Mouse (Mus musculus) embryonic facial prominence, embryonic 15.5 days (tissue): Measurements from ENCODE around the gene Tpst1. TPM values are rescaled to one million over a fixed set of nuclear protein-coding genes. Genes with fewer than 3 reads are reported as not detected.

Experiments
- ATAC-seq: fragments of 200-750 bp; cut with Nextera tagmentation; 2 replicates; pipeline ENCODE4 v1.8.0; 2017; ENCODE audit warnings: low read depth, moderate TSS enrichment; ENCODE audit not compliant: insufficient number of reproducible peaks, low FRiP score, low TSS enrichment
- H3K27ac ChIP-seq: fragments of 300-500 bp; sonication (generic); replicated peaks from 2 replicates; pipeline ENCODE4 v1.5.1; 2015; ENCODE audit warnings: mild to moderate bottlenecking, inconsistent platforms
- H3K27me3 ChIP-seq: fragments of 300-500 bp; sonication (generic); 2 replicates; pipeline ENCODE4 v1.6.1; 2015; ENCODE audit warnings: inconsistent platforms
- H3K36me3 ChIP-seq: fragments of 300-500 bp; sonication (generic); 2 replicates; pipeline ENCODE4 v1.6.1; 2015; ENCODE audit warnings: mild to moderate bottlenecking, inconsistent platforms
- H3K4me1 ChIP-seq: fragments of 300-500 bp; sonication (generic); 2 replicates; pipeline ENCODE4 v1.6.1; 2015; ENCODE audit warnings: inconsistent platforms
- H3K4me2 ChIP-seq: fragments of 300-500 bp; sonication (generic); replicated peaks from 2 replicates; pipeline ENCODE4 v1.6.1; 2015; ENCODE audit warnings: mild to moderate bottlenecking, inconsistent platforms
- H3K4me3 ChIP-seq: fragments of 300-500 bp; sonication (generic); replicated peaks from 2 replicates; pipeline ENCODE4 v1.5.1; 2015; ENCODE audit warnings: mild to moderate bottlenecking, inconsistent platforms
- H3K9ac ChIP-seq: fragments of 300-500 bp; sonication (generic); 2 replicates; pipeline ENCODE4 v1.6.1; 2015; ENCODE audit warnings: inconsistent platforms
- H3K9me3 ChIP-seq: fragments of 300-500 bp; sonication (generic); replicated peaks from 2 replicates; pipeline ENCODE4 v1.6.1; 2016; ENCODE audit warnings: inconsistent platforms
- WGBS: fragments of 180-500 bp; shearing (Covaris S2); methylation state at CpG from one replicate; pipeline ENCODE4 v1.1.7; 2015; 5-methylcytosine and 5-hydroxymethylcytosine counted together
- polyA plus RNA-seq: library from polyadenylated mRNA; unstranded; fragments of >200 nt; fragmentation: Nextera tagmentation; extraction: Ambion mirVana; gene quantifications from 2 replicates; pipeline ENCODE4 v1.2.1, GENCODE M21; 2015

The Tpst1 gene
- polyA plus RNA-seq, 1 experiment from 2014 or later = 99.2 TPM

DNA sequence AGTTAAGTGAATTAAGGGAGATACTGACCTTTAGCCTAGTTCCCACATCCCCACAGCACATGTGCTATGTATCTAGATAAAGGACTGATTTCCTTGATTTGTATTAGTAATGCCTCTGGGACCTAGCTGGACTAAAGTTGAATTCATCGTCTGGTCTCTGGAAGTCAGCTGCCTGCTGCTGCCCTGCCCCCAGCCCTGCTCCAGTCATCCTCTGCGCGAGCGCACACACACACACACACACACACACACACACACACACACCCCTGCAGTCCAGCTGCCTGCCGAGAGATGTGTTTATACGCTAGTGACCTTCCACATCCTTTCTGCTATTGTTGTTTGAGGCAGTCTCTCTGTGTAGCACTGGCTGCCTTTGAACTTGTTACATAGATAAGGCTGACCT is 47.8 kb downstream of the Tpst1 start:
- Histone ChIP-seq H3K9me3 (no peaks in the 10 kb centered on the region), H3K36me3 (no peaks in the 10 kb centered on the region), H3K27ac (no peak overlapping the region; the same call in 1 of the 2 replicates), H3K27me3 (no peaks in the 10 kb centered on the region), H3K4me1 (peaks cover 52% of the 10 kb centered on the region), H3K4me2 (no peak overlapping the region), H3K9ac (no peak overlapping the region), H3K4me3 (no peak overlapping the region)
- WGBS = 45% methylated on average over 6 of the region's 6 CpGs
- 0 out of 2 replicates have a peak, but pooled peaks have one; percentile 25 for ATAC-seq

DNA sequence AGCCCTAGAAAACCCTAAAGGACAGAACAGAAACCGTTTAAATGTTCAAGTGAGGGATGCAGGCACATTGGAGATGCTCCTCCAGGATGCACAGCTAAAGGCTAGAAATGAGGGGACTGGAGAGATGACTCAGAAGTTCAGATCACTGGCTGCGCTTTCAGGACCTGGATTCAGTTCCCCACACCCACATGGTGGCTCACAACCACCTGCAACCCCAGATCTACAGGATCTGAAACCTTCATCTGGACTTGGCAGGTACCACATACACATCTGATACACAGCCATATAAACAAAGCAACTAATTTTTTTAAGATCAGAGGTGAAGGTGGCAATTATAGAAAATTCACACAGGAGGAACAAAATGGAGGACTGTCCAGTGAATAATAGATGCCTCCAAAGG is 49.2 kb downstream of the Tpst1 start:
- Histone ChIP-seq H3K9me3 (no peaks in the 10 kb centered on the region), H3K4me3 (no peak overlapping the region)
- ATAC-seq = no peak

GRCm38 (mm10) chr5:130124271-130124670 is 51.1 kb downstream of the Tpst1 start:
- Histone ChIP-seq H3K27ac (0 out of 2 replicates have a peak overlapping the region, but pooled peaks have one; percentile 34), H3K4me3 (no peak overlapping the region), H3K4me2 (no peak overlapping the region), H3K9me3 (no peaks in the 10 kb centered on the region), H3K36me3 (no peaks in the 10 kb centered on the region), H3K4me1 (peaks cover 29% of the 10 kb centered on the region), H3K27me3 (no peaks in the 10 kb centered on the region), H3K9ac (no peak overlapping the region)
- WGBS = 50% methylated on average over 5 of the region's 5 CpGs
- no peak for ATAC-seq

More for the DNA sequence above, 49.2 kb downstream of the Tpst1 start:
- Histone ChIP-seq H3K27ac (no peak overlapping the region), H3K9ac (no peak overlapping the region), H3K4me2 (no peak overlapping the region), H3K36me3 (no peaks in the 10 kb centered on the region), H3K27me3 (no peaks in the 10 kb centered on the region), H3K4me1 (peaks cover 39% of the 10 kb centered on the region)
- WGBS = 87% methylated on average over 2 of the region's 2 CpGs

DNA sequence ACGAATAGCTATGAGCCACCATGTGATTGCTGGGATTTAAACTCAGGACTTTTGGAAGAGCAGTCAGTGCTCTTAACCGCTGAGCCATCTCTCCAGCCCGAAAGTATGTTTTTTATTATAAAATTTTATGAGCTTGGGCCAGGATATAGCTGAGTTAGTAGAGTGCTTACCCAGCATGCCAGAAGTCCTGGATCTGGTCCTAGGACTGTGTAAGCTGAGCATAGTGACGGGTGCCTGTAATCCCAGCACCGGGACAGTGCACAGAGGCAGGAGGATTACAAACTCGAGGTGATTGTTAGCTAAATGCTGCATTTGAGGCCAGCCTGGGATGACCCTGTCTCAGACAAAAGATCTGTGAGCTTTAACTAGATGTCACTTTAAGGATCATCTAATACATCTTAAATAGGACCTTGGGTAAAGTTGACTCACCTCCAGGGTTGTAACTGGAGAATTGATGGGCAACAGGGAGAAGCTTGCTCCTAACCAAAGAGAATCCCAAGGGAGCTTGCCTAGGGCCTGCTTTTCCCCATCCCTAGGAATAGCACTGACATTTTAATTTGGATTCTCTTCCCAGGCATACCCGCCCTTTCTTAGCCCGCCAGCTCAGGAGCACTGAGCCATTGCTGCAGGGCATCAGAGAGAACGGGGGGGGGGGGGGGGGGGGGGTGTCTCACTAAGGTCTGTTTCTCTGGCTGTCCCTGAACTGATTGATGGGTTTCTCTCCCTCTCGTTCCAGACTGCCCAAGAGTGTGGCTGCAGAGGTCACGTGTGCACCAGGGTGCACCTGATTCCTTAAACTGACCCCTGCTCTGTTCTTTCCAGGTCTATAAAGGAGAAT is 55.8 kb downstream of the Tpst1 start:
- H3K4me3 ChIP-seq = no peak overlapping the region
- H3K36me3 ChIP-seq = 0 out of 2 replicates have a peak, but pooled peaks cover 3% of the 10 kb centered on the region
- WGBS = 44% methylated on average over 11 of the region's 11 CpGs
- no peak overlapping the region for H3K9ac ChIP-seq
- no peaks in the 10 kb centered on the region for H3K9me3 ChIP-seq
- H3K4me1 ChIP-seq = peaks cover 11% of the 10 kb centered on the region
- peak overlapping the region; percentile 45 for H3K27ac ChIP-seq
- no peak overlapping the region for H3K4me2 ChIP-seq
- ATAC-seq = peak; percentile 64
- no peaks in the 10 kb centered on the region for H3K27me3 ChIP-seq

GRCm38 (mm10) chr5:130129524-130129793 is 56.3 kb downstream of the Tpst1 start:
- Histone ChIP-seq H3K4me3 (no peak overlapping the region), H3K27me3 (no peaks in the 10 kb centered on the region), H3K36me3 (0 out of 2 replicates have a peak, but pooled peaks cover 3% of the 10 kb centered on the region), H3K27ac (peak overlapping the region; percentile 45), H3K4me2 (no peak overlapping the region), H3K4me1 (peaks cover 11% of the 10 kb centered on the region), H3K9ac (no peak overlapping the region), H3K9me3 (no peaks in the 10 kb centered on the region)
- no peak for ATAC-seq
- WGBS = 61% methylated on average over 5 of the region's 5 CpGs

- Histone ChIP-seq H3K4me3 (no peak overlapping the region), H3K27me3 (no peaks in the 10 kb centered on the region), H3K9me3 (no peaks in the 10 kb centered on the region), H3K4me1 (peaks cover 4% of the 10 kb centered on the region), H3K27ac (no peak overlapping the region), H3K4me2 (no peak overlapping the region), H3K9ac (no peak overlapping the region), H3K36me3 (peaks cover 16% of the 10 kb centered on the region; the same call in 1 of the 2 replicates)
- 91% methylated on average over 13 of the region's 13 CpGs for WGBS
- no peak for ATAC-seq
Measured at GRCm38 (mm10) chr5:130136597-130136996, 63.5 kb downstream of the Tpst1 start.

- no peaks in the 10 kb centered on the region for H3K9me3 ChIP-seq
- no peak overlapping the region for H3K4me2 ChIP-seq
- H3K9ac ChIP-seq = no peak overlapping the region
- peaks cover 13% of the 10 kb centered on the region; the same call in 1 of the 2 replicates for H3K36me3 ChIP-seq
- H3K4me1 ChIP-seq = peaks cover 16% of the 10 kb centered on the region
- no peaks in the 10 kb centered on the region for H3K27me3 ChIP-seq
- no peak overlapping the region for H3K4me3 ChIP-seq
- 24% methylated on average over 8 of the region's 8 CpGs for WGBS
- no peak for ATAC-seq
- no peak overlapping the region for H3K27ac ChIP-seq
Measured at GRCm38 (mm10) chr5:130139393-130139792, 66.3 kb downstream of the Tpst1 start.

- whole genome bisulfite sequencing = 45% methylated on average over 5 of the region's 5 CpGs
- no peaks in the 10 kb centered on the region for H3K9me3 ChIP-seq
- H3K4me1 ChIP-seq = peaks cover 27% of the 10 kb centered on the region
- no peak overlapping the region for H3K4me3 ChIP-seq
- no peaks in the 10 kb centered on the region for H3K27me3 ChIP-seq
- ATAC-seq = no peak
- no peak overlapping the region for H3K9ac ChIP-seq
- no peak overlapping the region for H3K4me2 ChIP-seq
- peaks cover 6% of the 10 kb centered on the region; the same call in 1 of the 2 replicates for H3K36me3 ChIP-seq
- H3K27ac ChIP-seq = peak overlapping the region; percentile 71
Measured at GRCm38 (mm10) chr5:130141138-130141537, 68.0 kb downstream of the Tpst1 start.

- H3K4me2 ChIP-seq = no peak overlapping the region
- 34% methylated on average over 4 of the region's 4 CpGs for WGBS
- H3K36me3 ChIP-seq = no peaks in the 10 kb centered on the region
- no peaks in the 10 kb centered on the region for H3K9me3 ChIP-seq
- ATAC-seq = no peak
- H3K4me1 ChIP-seq = peaks cover 27% of the 10 kb centered on the region
- H3K27me3 ChIP-seq = no peaks in the 10 kb centered on the region
- H3K4me3 ChIP-seq = no peak overlapping the region
- no peak overlapping the region for H3K9ac ChIP-seq
- H3K27ac ChIP-seq = peak overlapping the region; percentile 71
Measured at GRCm38 (mm10) chr5:130142041-130142440, 68.9 kb downstream of the Tpst1 start.

DNA sequence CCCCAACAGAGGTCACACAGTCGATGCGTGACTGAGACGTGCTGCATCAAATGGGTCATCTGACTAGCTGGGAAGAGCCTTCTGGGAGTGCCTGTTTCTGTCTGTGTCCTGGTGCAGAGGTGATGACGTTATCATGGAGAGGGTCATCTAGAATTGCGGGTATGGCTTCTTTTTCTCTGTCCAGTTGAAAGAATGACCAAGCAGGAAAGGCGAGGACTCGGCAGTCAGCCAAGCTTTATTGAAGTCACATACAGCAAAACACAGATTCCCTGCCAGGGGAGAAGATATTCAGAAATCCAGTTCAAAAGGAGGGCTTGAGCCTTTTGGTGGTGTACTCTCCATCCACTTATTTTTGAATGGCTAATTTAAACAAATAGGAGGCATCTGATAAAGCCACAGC is 70.0 kb downstream of the Tpst1 start:
- H3K27ac ChIP-seq = no peak overlapping the region
- no peaks in the 10 kb centered on the region for H3K36me3 ChIP-seq
- no peaks in the 10 kb centered on the region for H3K27me3 ChIP-seq
- no peak overlapping the region for H3K4me3 ChIP-seq
- peaks cover 27% of the 10 kb centered on the region for H3K4me1 ChIP-seq
- WGBS = 89% methylated on average over 7 of the region's 7 CpGs
- no peak overlapping the region for H3K4me2 ChIP-seq
- H3K9me3 ChIP-seq = no peaks in the 10 kb centered on the region
- no peak for ATAC-seq
- no peak overlapping the region for H3K9ac ChIP-seq

DNA sequence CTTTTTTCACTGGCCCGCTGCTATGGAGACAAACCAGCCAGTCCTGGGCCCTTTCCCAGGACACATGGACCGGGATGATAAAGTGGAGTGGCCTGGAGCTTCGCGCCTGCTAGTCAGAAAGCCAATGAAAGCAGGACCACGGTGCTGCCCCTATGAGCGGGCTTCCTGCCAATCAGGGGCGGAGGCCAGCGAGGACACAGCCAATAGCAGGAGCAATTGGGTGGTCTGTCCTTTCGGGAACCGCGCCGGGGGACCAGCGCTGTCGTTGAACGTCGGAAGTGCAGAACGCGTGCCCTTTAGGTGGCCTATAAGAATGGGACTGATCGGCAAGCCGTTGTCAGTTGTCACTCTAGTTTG is 70.8 kb downstream of the Tpst1 start:
- no peak for ATAC-seq
- Histone ChIP-seq H3K9ac (peak overlapping the region; percentile 6; the same call in 1 of the 2 replicates), H3K9me3 (no peaks in the 10 kb centered on the region), H3K36me3 (peaks cover 5% of the 10 kb centered on the region; the same call in 1 of the 2 replicates), H3K4me3 (peak overlapping the region; percentile 66), H3K27ac (peak overlapping the region; percentile 79), H3K4me1 (peaks cover 27% of the 10 kb centered on the region), H3K4me2 (peak overlapping the region; percentile 95), H3K27me3 (no peaks in the 10 kb centered on the region)
- 4% methylated on average over 20 of the region's 20 CpGs for WGBS
